18 mouse cellular contexts compared by ENCODE assay signal in genomic region chr4:43598200-43598599, GRCm38 (mm10). TPM values are rescaled to one million over a fixed set of nuclear protein-coding genes. Genes with fewer than 3 reads are reported as not detected.
A peak's percentile ranks its signal among the peaks of the same experiment; 100 is the strongest.
DNase-seq lines count a peak whose midpoint lies in the region; ATAC-seq and TF ChIP-seq lines count a peak whose summit lies in the region.
"Had no signal": no experiment of that assay in that cellular context is flagged by ENCODE, and none has a peak within 500 bp of the region (broad histone marks: within the 10 kb centered on the region; RNA-seq: fewer than 3 reads in every experiment).

No protein-coding gene starts in this region.

- no peak overlapping the region for H3K27ac ChIP-seq in forebrain, embryonic 10.5 days
- no peak overlapping the region for H3K27ac ChIP-seq in forebrain, postnatal 0 days (ENCODE audit: low read depth, low read length)
- peak overlapping the region; percentile 96 for H3K27ac ChIP-seq in liver, embryonic 13.5 days
- H3K27ac ChIP-seq: forebrain, embryonic 15.5 days; heart, adult 2 months; limb, embryonic 13.5 days had no signal

- no peaks in the 10 kb centered on the region for H3K36me3 ChIP-seq in forebrain, embryonic 10.5 days (replicated peaks)
- H3K36me3 ChIP-seq in forebrain, postnatal 0 days (ENCODE audit: insufficient read depth): no peaks in the 10 kb centered on the region
- no peaks in the 10 kb centered on the region for H3K36me3 ChIP-seq in liver, embryonic 13.5 days
- H3K36me3 ChIP-seq: forebrain, embryonic 15.5 days; limb, embryonic 13.5 days had no signal

- H3K9ac ChIP-seq in forebrain, postnatal 0 days: no peak overlapping the region
- peak overlapping the region; percentile 67; the same call in 1 of the 2 replicates for H3K9ac ChIP-seq in liver, embryonic 13.5 days
- H3K9ac ChIP-seq: forebrain, embryonic 15.5 days; limb, embryonic 13.5 days had no signal

- H3K27me3 ChIP-seq in forebrain, embryonic 10.5 days (ENCODE audit: poor library complexity, severe bottlenecking): no peaks in the 10 kb centered on the region
- H3K27me3 ChIP-seq in forebrain, postnatal 0 days (ENCODE audit: insufficient read depth, low read length): no peaks in the 10 kb centered on the region
- no peaks in the 10 kb centered on the region for H3K27me3 ChIP-seq in liver, embryonic 13.5 days
- H3K27me3 ChIP-seq: forebrain, embryonic 15.5 days; limb, embryonic 13.5 days had no signal

- H3K4me3 ChIP-seq in forebrain, embryonic 10.5 days: no peak overlapping the region
- no peak overlapping the region for H3K4me3 ChIP-seq in forebrain, postnatal 0 days (ENCODE audit: low read depth, low read length)
- no peak overlapping the region for H3K4me3 ChIP-seq in liver, embryonic 13.5 days (replicated peaks)
- H3K4me3 ChIP-seq: forebrain, embryonic 15.5 days; heart, adult 2 months; limb, embryonic 13.5 days had no signal

- no peak for ATAC-seq in forebrain, postnatal 0 days
- peak; percentile 45; the same call in 1 of the 2 replicates for ATAC-seq in common myeloid progenitor, adult 5-6 weeks (replicated peaks; ENCODE audit: low read depth, poor library complexity, severe bottlenecking)
- ATAC-seq in liver, embryonic 13.5 days (ENCODE audit: low read depth): peak; percentile 97
- no peak for ATAC-seq in CD4-positive, CD25-positive, alpha-beta regulatory T cell, adult 4 months
- ATAC-seq: forebrain, embryonic 15.5 days; lung, postnatal 0 days had no signal

- H3K9me3 ChIP-seq in forebrain, embryonic 10.5 days: no peaks in the 10 kb centered on the region
- H3K9me3 ChIP-seq in forebrain, postnatal 0 days (ENCODE audit: low read length): no peaks in the 10 kb centered on the region
- H3K9me3 ChIP-seq in liver, embryonic 13.5 days (replicated peaks): no peaks in the 10 kb centered on the region
- H3K9me3 ChIP-seq: forebrain, embryonic 15.5 days; limb, embryonic 13.5 days had no signal

- no peaks in the 10 kb centered on the region; the same call in 1 of the 2 replicates for H3K4me1 ChIP-seq in forebrain, embryonic 10.5 days
- H3K4me1 ChIP-seq in forebrain, postnatal 0 days (ENCODE audit: insufficient read depth): no peaks in the 10 kb centered on the region
- peaks cover 69% of the 10 kb centered on the region for H3K4me1 ChIP-seq in liver, embryonic 13.5 days (replicated peaks)
- H3K4me1 ChIP-seq: forebrain, embryonic 15.5 days had no signal

- 86% methylated on average over 4 of the region's 4 CpGs for WGBS in forebrain, embryonic 10.5 days
- 87% methylated on average over 4 of the region's 4 CpGs for WGBS in forebrain, postnatal 0 days
- 22% methylated on average over 4 of the region's 4 CpGs for WGBS in liver, embryonic 13.5 days (ENCODE audit: insufficient replicate concordance)

- H3K4me2 ChIP-seq in forebrain, postnatal 0 days (ENCODE audit: low read depth): no peak overlapping the region
- H3K4me2 ChIP-seq in liver, embryonic 13.5 days: peak overlapping the region; percentile 35
- H3K4me2 ChIP-seq: forebrain, embryonic 15.5 days; limb, embryonic 13.5 days had no signal

- TF ChIP-seq CTCF in forebrain, postnatal 0 days (IDR thresholded peaks at IDR 0.05; ENCODE audit: low read depth): no peak

- peak; percentile 7 for DNase-seq in forebrain, embryonic 10.5 days (ENCODE audit: extremely low spot score, low spot score)
- DNase-seq in forebrain, postnatal 0 days: no peak
- DNase-seq in 3T3-L1 (ENCODE audit: low read depth, low spot score): peak; percentile 78
- DNase-seq in liver, embryonic 13.5 days: peak; percentile 70
- no peak for DNase-seq in adrenal gland, postnatal 25 days
- DNase-seq in adrenal gland, postnatal 10 days: no peak
- DNase-seq: cerebellum, postnatal 10 days; heart, adult 2 months; thymus, postnatal 36 days had no signal

RNA-seq across cellular contexts. Expression of gene Msmp, which starts 13.9 kb away (rescaled TPM):
- 0.97 TPM in 1 of 2 replicates, not detected in the other for polyA plus RNA-seq in forebrain, embryonic 10.5 days (2016; fragmentation: Nextera tagmentation; extraction: Ambion mirVana)
- total RNA-seq in forebrain, postnatal 0 days (2014; rRNA removed): not detected in 2 replicates
- 0.38 and 1.9 TPM in 2 replicates for polyA plus RNA-seq in forebrain, postnatal 0 days (2015; fragmentation: Nextera tagmentation; extraction: Ambion mirVana)
- total RNA-seq in common myeloid progenitor, adult 5-6 weeks (2017): not detected in 2 replicates
- 0.60 TPM in 1 of 2 replicates, not detected in the other for polyA plus RNA-seq in liver, embryonic 13.5 days (2015; fragmentation: Nextera tagmentation; extraction: Ambion mirVana)
- 4.5 and 5.7 TPM in 2 replicates for total RNA-seq in adrenal gland, postnatal 25 days (2021)
- total RNA-seq in adrenal gland, postnatal 10 days (2021): 1 to 10 TPM; 1.8 to 1.9 TPM
- not detected for polyA plus RNA-seq in CD4-positive, CD25-positive, alpha-beta regulatory T cell, adult 4 months (2017; shearing (Covaris generic))
- total RNA-seq: layer of hippocampus, postnatal 10 days; left cerebral cortex, postnatal 10 days; megakaryocyte, adult 5-6 weeks; midbrain, postnatal 0 days had no signal

RNA-seq across cellular contexts. Expression of gene Gba2, which starts 19.5 kb away (rescaled TPM):
- polyA plus RNA-seq in forebrain, embryonic 10.5 days (2016; fragmentation: Nextera tagmentation; extraction: Ambion mirVana): 24.3 and 26.4 TPM in 2 replicates
- total RNA-seq in forebrain, postnatal 0 days (2014; rRNA removed): 31.6 and 37.7 TPM in 2 replicates
- polyA plus RNA-seq in forebrain, postnatal 0 days (2015; fragmentation: Nextera tagmentation; extraction: Ambion mirVana): 45.4 and 45.5 TPM in 2 replicates
- total RNA-seq in common myeloid progenitor, adult 5-6 weeks (2017): 10.2 and 11.8 TPM in 2 replicates
- polyA plus RNA-seq in liver, embryonic 13.5 days (2015; fragmentation: Nextera tagmentation; extraction: Ambion mirVana): 16.5 and 18.1 TPM in 2 replicates
- total RNA-seq in adrenal gland, postnatal 25 days (2021): 11.9 and 15.4 TPM in 2 replicates
- 10 to 100 TPM; 10.5 to 15.4 TPM for total RNA-seq in adrenal gland, postnatal 10 days (2021)
- 10 to 100 TPM; 12.1 to 15.5 TPM for polyA plus RNA-seq in CD4-positive, CD25-positive, alpha-beta regulatory T cell, adult 4 months (2017; shearing (Covaris generic))

RNA-seq across cellular contexts. Expression of gene Rgp1, which starts 19.7 kb away (rescaled TPM):
- 15.3 and 24.2 TPM in 2 replicates for polyA plus RNA-seq in forebrain, embryonic 10.5 days (2016; fragmentation: Nextera tagmentation; extraction: Ambion mirVana)
- 17.6 and 22.6 TPM in 2 replicates for total RNA-seq in forebrain, postnatal 0 days (2014; rRNA removed)
- polyA plus RNA-seq in forebrain, postnatal 0 days (2015; fragmentation: Nextera tagmentation; extraction: Ambion mirVana): 7.1 and 10.4 TPM in 2 replicates
- total RNA-seq in common myeloid progenitor, adult 5-6 weeks (2017): 14.4 and 35.2 TPM in 2 replicates
- 13.8 and 15.1 TPM in 2 replicates for polyA plus RNA-seq in liver, embryonic 13.5 days (2015; fragmentation: Nextera tagmentation; extraction: Ambion mirVana)
- total RNA-seq in adrenal gland, postnatal 25 days (2021): 50.5 and 58.9 TPM in 2 replicates
- total RNA-seq in adrenal gland, postnatal 10 days (2021): 10 to 100 TPM; 41.7 to 54.1 TPM
- polyA plus RNA-seq in CD4-positive, CD25-positive, alpha-beta regulatory T cell, adult 4 months (2017; shearing (Covaris generic)): 10 to 100 TPM in 1 of 2 experiments, 1 to 10 TPM in 1; 6.7 to 13.0 TPM

RNA-seq across cellular contexts. Expression of gene Npr2, which starts 33.5 kb away (rescaled TPM):
- 5.4 and 6.2 TPM in 2 replicates for polyA plus RNA-seq in forebrain, embryonic 10.5 days (2016; fragmentation: Nextera tagmentation; extraction: Ambion mirVana)
- 28.2 and 35.3 TPM in 2 replicates for total RNA-seq in forebrain, postnatal 0 days (2014; rRNA removed)
- 7.9 and 9.1 TPM in 2 replicates for polyA plus RNA-seq in forebrain, postnatal 0 days (2015; fragmentation: Nextera tagmentation; extraction: Ambion mirVana)
- 0.39 and 0.96 TPM in 2 replicates for total RNA-seq in common myeloid progenitor, adult 5-6 weeks (2017)
- polyA plus RNA-seq in liver, embryonic 13.5 days (2015; fragmentation: Nextera tagmentation; extraction: Ambion mirVana): 0.80 and 0.89 TPM in 2 replicates
- total RNA-seq in adrenal gland, postnatal 25 days (2021): 26.9 and 37.9 TPM in 2 replicates
- total RNA-seq in adrenal gland, postnatal 10 days (2021): 10 to 100 TPM; 30.1 to 48.3 TPM
- polyA plus RNA-seq in CD4-positive, CD25-positive, alpha-beta regulatory T cell, adult 4 months (2017; shearing (Covaris generic)): not detected

RNA-seq across cellular contexts. Expression of gene Tln1, which starts 35.7 kb away (rescaled TPM):
- 42.5 and 43.0 TPM in 2 replicates for polyA plus RNA-seq in forebrain, embryonic 10.5 days (2016; fragmentation: Nextera tagmentation; extraction: Ambion mirVana)
- 34.4 and 44.1 TPM in 2 replicates for total RNA-seq in forebrain, postnatal 0 days (2014; rRNA removed)
- polyA plus RNA-seq in forebrain, postnatal 0 days (2015; fragmentation: Nextera tagmentation; extraction: Ambion mirVana): 66.2 and 80.4 TPM in 2 replicates
- total RNA-seq in common myeloid progenitor, adult 5-6 weeks (2017): 262 and 295 TPM in 2 replicates
- polyA plus RNA-seq in liver, embryonic 13.5 days (2015; fragmentation: Nextera tagmentation; extraction: Ambion mirVana): 38.6 and 42.4 TPM in 2 replicates
- 229 and 303 TPM in 2 replicates for total RNA-seq in adrenal gland, postnatal 25 days (2021)
- 100 to 1,000 TPM; 171 to 192 TPM for total RNA-seq in adrenal gland, postnatal 10 days (2021)
- 100 to 1,000 TPM in 1 of 2 experiments, 10 to 100 TPM in 1; 83.5 to 103 TPM for polyA plus RNA-seq in CD4-positive, CD25-positive, alpha-beta regulatory T cell, adult 4 months (2017; shearing (Covaris generic))

Comparison
In these comparisons a context has a peak if more than half of its experiments do, and no peak if none do; other contexts are left out.
1. DNase-seq: peak in forebrain, embryonic 10.5 days (single experiment), 3T3-L1 (single experiment) and liver, embryonic 13.5 days (single experiment); none in forebrain, postnatal 0 days (single experiment), adrenal gland, postnatal 25 days (single experiment) and adrenal gland, postnatal 10 days (single experiment).
2. ATAC-seq: peak in common myeloid progenitor, adult 5-6 weeks (single experiment) and liver, embryonic 13.5 days (single experiment); none in forebrain, postnatal 0 days (single experiment) and CD4-positive, CD25-positive, alpha-beta regulatory T cell, adult 4 months (single experiment).